Mouse (Mus musculus) spleen, postnatal 10 days (tissue): Measurements from ENCODE around the gene Pdia6.

ENCODE experiments used
- DNase-seq, 2 experiments: peaks; one replicate each; pipeline ENCODE4 v3.0.0; 2021 to 2022; ENCODE audit warnings: low spot score in 2 of 2

The Pdia6 gene

GRCm38 (mm10) chr12:17263881-17264280 is 2.5 kb upstream of the Pdia6 start:
- no peak for DNase-seq

DNA sequence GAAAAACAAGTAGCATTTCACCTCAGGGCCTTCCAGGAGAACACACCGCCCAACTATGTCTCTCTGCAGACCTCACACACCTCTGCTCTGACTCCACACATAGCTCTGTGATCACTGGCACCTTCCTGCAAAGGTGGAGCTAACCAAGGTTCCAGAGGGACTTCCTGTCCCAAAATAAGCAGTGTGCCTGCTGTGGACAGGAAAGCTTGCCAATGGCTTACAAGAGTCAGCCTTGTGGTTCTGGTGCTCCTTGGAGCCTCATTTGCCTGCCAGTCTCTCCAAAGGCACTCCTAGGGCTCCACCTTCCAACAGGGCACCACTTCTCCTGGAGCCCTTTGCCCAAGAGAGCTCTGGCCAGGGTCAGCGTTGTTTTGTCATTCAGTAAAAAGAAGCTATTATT is 1.5 kb upstream of the Pdia6 start:
- DNase-seq = no peak

GRCm38 (mm10) chr12:17266673-17266990 is 287 bp downstream of the Pdia6 start:
- no peak for DNase-seq

DNA sequence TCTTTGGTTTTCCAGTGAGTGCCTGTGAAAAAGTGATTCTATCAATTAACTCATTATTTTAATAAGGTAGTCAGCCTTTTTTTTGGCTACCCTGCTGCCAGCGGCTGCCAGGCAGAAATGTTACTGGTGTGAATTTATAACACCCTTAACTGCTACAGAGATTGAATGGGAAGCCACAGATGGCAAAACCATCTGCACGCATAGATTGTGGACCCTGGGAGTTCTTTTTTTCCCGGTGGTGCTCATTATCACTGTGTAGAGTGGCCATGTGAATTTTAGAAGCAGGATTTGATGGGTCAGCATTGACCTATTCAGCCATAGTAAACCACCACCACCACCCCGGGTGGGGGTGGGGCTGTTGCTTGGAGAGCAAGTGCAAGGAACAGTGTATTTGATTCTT is 971 bp downstream of the Pdia6 start:
- DNase-seq = no peak

- DNase-seq = peak; percentile 21 to 78
Observed at GRCm38 (mm10) chr12:17271272-17271671, 4.9 kb downstream of the Pdia6 start.

GRCm38 (mm10) chr12:17273841-17274240 is 7.5 kb downstream of the Pdia6 start:
- DNase-seq = no peak

GRCm38 (mm10) chr12:17288496-17288895 is 22.2 kb downstream of the Pdia6 start:
- no peak for DNase-seq

DNA sequence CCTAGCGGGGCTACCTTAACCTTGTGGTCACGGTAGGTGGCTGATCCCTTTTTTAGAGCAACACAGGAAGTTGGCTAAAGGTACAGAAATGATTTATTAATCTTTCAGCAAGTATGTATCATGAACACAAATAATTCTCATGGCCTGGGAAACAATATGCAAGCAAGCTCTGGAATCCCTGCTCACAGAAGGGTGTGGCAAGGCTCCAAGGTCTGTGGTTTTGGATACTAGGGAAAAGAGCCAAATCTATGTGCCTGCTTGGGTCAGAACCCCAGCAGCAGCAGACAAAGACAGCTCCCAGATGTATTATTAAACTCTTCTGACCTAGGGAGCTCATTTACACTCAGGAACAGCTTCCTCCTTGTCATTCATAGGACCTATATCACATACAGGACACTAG is 22.7 kb downstream of the Pdia6 start:
- DNase-seq = no peak

DNA sequence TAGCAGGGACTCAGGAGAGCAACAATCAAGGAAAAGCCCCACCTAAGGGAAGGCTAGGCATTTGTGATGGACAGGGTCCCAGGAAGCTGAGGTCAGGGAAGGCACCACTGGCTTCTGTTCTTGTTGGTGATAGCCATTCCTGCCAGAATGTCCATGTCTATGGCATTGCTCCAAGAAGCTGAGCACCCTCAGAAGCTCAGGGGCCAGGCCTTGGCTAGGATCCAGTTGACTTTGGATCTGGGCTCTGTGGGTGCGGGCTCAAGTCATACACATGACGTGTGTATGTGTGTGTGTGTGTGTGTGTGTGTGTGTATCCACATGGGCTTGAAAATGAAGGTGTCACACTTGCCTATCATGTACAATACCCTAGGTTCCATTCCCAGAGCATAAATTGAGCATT is 23.6 kb downstream of the Pdia6 start:
- no peak for DNase-seq

- no peak for DNase-seq
Observed at GRCm38 (mm10) chr12:17290569-17290968, 24.2 kb downstream of the Pdia6 start.

DNA sequence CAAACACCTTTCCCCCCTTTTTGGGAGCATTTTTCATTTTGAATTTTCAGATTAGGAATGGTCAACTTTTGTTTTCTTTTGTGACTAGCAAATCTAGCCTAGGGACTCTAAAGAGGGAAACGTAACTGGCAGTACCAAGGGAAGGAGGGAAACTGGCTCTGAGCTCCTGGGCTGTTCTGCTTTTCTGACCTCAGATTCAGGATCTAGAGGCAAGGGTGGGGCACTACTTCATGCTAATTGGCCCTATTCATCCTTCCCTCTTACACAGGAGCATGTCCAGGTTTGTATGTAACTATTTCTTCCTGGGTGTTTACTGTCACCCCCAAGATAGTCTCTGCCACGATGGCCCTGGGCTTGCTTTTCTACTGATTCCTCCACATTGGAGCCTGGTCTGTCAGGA is 30.6 kb downstream of the Pdia6 start:
- no peak for DNase-seq

DNA sequence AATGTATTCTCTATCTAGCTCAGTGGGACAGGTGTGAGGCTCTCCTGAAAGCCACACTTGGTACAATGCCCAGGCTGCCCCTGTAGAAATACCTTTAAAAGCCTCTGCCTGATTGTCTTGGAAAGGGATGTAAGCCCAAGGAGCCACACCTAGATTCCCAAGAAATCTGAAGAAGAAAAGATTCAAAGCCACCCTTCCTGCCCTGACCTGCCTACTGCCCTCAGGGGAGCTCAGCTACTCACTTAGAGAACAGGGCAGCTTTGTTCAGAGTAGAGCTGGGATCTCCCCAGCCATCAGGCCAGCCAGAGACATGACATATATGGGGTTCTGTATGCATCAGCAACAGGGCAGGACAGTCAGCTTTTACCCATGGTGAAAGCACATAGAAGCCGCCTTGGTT is 33.6 kb downstream of the Pdia6 start:
- no peak for DNase-seq

- no peak for DNase-seq
Observed at GRCm38 (mm10) chr12:17305445-17305844, 39.1 kb downstream of the Pdia6 start.

- DNase-seq = no peak
Observed at GRCm38 (mm10) chr12:17308246-17308645, 41.9 kb downstream of the Pdia6 start.

DNA sequence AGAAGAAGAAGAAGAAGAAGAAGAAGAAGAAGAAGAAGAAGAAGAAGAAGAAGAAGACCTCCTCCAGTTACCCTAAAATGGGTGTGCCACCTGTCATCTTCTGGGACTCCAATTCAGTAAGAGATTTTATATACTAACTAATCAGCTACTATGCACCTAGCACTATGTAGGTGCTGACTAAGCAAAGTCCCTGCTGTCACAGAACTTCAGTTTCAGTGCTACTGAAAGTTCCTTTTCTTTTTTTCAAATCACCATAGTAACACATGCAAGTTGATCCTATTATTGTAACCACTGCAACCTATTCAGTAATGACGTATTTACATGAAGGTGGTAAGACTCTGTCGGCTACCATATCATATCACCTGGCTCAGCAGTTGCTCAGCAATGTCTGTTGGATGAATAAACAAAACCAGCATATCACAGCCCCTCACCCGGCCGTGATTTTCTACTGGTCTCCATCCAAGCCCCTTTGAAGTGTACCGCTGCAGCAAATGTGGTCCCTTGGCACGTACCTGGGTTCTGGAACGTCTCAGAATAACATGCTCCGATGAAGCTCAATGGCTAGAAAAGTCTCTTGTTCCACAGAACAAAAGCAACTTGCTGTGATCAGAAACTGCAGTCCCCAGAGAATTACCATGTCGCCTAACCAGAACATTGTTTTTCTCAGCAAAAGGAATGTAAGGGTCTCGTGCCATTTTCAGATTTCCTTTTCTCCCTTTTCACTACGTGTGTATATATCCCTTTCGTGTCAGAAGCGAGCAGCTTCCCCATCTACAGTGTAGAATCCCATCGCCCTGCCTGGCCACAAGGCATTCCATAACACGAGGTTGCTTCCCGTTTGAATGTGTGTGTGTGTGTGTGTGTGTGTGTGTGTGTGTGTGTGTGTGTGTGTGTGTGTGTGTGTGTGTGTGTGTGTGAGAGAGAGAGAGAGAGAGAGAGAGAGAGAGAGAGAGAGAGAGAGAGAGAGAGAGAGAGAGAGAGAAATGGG is 44.8 kb downstream of the Pdia6 start:
- DNase-seq = no peak

DNA sequence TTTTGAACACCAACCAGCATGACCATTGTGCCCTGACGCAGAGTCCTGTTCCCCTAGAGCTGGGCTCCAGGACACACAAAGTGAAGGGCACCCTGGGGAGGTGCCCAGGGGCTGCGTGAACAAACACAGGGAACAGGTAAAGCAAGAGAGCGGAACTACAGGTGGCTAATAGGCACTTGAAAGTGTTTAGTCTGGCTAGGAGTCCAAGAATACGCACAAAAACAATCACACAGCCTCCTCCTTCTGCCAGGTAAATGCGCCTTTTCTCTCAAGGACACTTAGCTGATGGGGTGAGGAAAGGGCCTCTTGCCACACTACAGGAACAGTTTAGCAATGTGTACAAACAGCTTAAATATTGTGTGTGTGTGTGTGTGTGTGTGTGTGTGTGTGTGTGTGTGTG is 49.8 kb downstream of the Pdia6 start:
- DNase-seq = no peak

DNA sequence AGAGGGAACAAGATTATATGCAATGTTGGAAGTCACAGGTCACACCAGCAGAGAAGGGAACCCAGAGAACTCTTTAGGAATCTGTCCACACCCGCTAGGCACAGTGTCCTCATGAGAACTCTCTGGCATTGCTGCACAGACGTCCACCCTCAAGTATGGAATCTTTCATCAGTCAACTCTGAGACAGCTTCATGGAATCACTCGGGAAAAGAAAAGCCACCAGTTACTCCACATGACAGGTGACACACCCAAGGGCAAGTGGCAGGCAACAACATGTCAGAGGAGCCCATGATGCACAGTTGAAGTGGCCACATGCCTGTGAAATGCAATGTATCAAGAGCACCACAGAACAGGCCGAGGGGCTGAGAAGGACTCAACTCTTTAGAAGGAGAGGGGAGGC is 51.6 kb downstream of the Pdia6 start:
- no peak for DNase-seq

DNA sequence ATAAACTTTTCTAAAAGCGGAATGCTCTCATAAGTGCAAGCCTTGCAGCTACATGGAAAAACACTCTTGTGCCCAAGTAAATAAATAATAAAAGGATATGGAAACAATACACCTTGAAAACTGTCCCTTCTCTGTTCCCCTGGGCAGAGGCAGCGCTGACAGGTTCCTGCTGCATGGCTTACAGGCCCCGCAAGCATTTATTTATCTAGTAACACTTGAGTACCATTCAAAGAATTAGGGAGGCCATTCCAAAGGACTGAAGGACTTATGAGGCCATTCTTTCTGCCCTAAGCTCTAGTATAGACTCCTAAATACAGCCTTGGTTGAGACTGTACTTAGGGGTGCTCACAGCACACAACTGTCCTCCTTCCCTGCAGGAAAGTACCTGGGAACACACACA is 52.1 kb downstream of the Pdia6 start:
- no peak for DNase-seq

DNA sequence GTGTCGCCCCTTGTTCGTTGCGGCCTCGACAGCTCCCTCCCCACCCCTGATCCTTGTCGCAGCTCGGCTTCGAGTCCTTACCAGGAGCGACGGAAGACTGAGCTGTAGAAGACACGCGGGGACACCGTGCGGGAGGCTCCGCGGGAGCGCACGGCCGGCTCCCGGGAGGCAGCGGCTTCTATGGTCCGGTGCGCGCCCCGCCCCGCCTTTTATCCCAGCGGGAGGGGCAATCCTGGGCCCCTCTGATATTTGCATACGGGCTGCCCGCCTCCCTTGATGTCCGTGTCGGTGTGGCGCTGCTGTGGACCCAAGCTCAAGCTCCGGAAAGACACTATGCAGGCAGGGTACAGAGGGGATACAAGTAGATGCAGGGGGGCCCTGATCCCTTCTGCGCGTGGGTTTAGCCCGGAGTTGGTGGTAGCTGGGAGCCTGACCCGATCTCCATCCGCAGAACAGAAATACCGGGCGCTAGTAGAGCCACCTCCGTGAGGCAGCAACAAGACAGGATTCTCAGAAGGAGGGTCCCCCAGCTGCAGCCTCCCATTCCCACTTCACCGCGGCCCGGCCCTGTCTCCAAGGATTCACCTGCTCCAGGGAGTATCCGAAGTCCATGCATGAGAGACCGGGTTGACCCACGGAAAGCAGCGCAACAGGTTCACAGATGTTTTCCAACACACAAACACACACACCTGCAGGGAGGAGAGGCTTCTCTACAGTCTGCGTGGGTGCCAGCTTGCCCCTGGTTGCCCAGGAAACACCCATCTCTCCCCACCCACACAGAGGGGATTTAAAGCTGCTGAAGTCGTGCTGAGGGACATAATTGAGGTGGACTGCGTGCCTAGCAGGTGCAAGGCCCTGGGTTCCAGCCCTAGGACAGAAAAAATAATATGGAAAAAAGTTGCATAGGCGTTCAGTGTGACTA is 58.5 kb downstream of the Pdia6 start:
- DNase-seq = peak in 1 of 2 experiments; percentile 15

GRCm38 (mm10) chr12:17329259-17329658 is 62.9 kb downstream of the Pdia6 start, which contains the start of gene Atp6v1c2:
TSS of gene Atp6v1c2 (minus strand) at chr12:17329359.
- no peak for DNase-seq

DNA sequence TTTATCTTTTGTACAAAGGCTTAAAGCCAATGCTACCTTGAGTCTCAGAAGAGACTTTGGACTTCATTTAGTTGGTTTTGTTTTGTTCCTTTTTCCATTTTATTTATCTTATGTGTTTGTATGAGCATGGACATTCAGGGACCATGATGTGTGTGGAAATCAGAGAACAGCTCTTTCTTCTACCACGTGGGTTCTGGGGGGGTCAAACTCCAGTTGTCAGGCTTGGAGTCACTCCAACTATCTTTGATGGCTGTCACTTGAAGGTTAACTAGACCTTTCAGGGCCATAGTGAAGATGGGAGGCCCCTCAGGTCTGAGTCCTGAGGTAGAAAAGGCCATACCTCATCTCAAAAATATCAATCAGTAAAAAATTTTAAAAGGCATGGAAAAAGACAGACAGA is 67.1 kb downstream of the Pdia6 start:
- no peak for DNase-seq
